Comparison of ENCODE assay signal across 13 mouse cellular contexts in the genomic region with DNA sequence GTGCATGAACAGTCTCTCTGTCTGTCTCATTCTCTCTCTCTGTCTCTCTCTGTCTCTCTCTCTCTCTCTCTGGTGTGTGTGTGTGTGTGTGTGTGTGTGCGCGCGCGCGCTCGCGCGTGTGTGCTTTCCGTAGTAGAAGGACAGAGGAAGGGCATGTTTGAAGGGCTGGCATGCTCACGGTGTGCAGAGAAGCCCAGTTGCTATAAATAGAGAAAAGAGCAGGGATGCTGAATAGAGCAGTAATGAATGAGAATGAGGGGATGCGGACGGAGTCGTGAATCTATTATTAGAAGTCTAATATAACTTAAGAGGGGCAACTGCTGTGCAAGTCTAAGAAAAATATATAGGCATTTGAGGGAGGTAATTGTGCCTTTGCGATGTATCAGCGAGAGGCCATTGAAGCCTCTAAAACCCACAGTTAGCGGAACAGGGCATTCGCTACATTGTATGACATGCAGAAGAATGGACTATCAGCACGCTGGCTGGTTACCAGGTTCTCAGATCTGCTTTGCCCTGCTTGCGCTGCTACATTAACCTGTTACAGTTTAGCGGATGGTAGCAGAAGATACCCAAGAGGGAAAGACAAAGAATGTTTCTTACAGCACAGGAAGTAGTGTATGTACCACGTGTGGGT. TPM values are rescaled to one million over a fixed set of nuclear protein-coding genes. Genes with fewer than 3 reads are reported as not detected.
DNase-seq lines count a peak whose midpoint lies in the region; ATAC-seq and TF ChIP-seq lines count a peak whose summit lies in the region.
"Had no signal": no experiment of that assay in that cellular context is flagged by ENCODE, and none has a peak within 500 bp of the region (broad histone marks: within the 10 kb centered on the region; RNA-seq: fewer than 3 reads in every experiment).

No protein-coding gene starts in this region.

- peak in 1 of 2 experiments; percentile 23 for DNase-seq in cerebellum, adult 2 months
- no peak for DNase-seq in cerebellum, postnatal 36 days
- DNase-seq in heart, postnatal 4 days, result no peak
- peak; percentile 82 for DNase-seq in heart, postnatal 0 days (ENCODE audit: low spot score)
- DNase-seq in lung, adult 2 months, result no peak
- no peak for DNase-seq in liver, embryonic 11.5 days (ENCODE audit: low spot score)
- DNase-seq: adrenal gland, postnatal 36 days; kidney, adult 9 months; lung, postnatal 10 days; retina, postnatal 1 day had no signal

- TF ChIP-seq POLR2A in cerebellum, adult 2 months (IDR thresholded peaks at IDR 0.05; ENCODE audit: borderline replicate concordance, insufficient read depth, low read length), result no peak
- TF ChIP-seq POLR2A in lung, adult 2 months (IDR thresholded peaks at IDR 0.05; ENCODE audit: borderline replicate concordance, extremely low read depth, low read depth, low read length), result no peak

- no peaks in the 10 kb centered on the region for H3K27me3 ChIP-seq in cerebellum, adult 2 months (ENCODE audit: control insufficient read depth, insufficient read depth, low read length)
- H3K27me3 ChIP-seq in heart, embryonic 14.5 days (ENCODE audit: control insufficient read depth, insufficient read depth, low read length), result no peaks in the 10 kb centered on the region
- no peaks in the 10 kb centered on the region for H3K27me3 ChIP-seq in heart, postnatal 0 days (ENCODE audit: control insufficient read depth, insufficient read depth, low read length)
- H3K27me3 ChIP-seq in neural tube, embryonic 14.5 days (ENCODE audit: control insufficient read depth, insufficient read depth, low read length), result no peaks in the 10 kb centered on the region
- H3K27me3 ChIP-seq in liver, embryonic 11.5 days (replicated peaks; ENCODE audit: control insufficient read depth, insufficient read depth, low read length), result no peaks in the 10 kb centered on the region
- H3K27me3 ChIP-seq: embryonic facial prominence, embryonic 15.5 days had no signal

- H3K4me1 ChIP-seq in cerebellum, adult 2 months (ENCODE audit: control insufficient read depth, insufficient read depth, low read length), result peaks cover 7% of the 10 kb centered on the region; the same call in 1 of the 2 replicates
- peaks cover 14 to 26% of the 10 kb centered on the region in 2 experiments for H3K4me1 ChIP-seq in heart, embryonic 14.5 days (ENCODE audit: control insufficient read depth in 2 of 2, insufficient read depth in 2 of 2, low read length in 2 of 2)
- peaks cover 18% of the 10 kb centered on the region for H3K4me1 ChIP-seq in heart, postnatal 0 days (ENCODE audit: control insufficient read depth, insufficient read depth)
- H3K4me1 ChIP-seq in neural tube, embryonic 14.5 days (ENCODE audit: control insufficient read depth, insufficient read depth, low read length), result peaks cover 11% of the 10 kb centered on the region
- H3K4me1 ChIP-seq in lung, adult 2 months (ENCODE audit: control insufficient read depth, insufficient read depth, low read length), result no peaks in the 10 kb centered on the region
- H3K4me1 ChIP-seq in liver, embryonic 11.5 days (replicated peaks; ENCODE audit: control insufficient read depth, insufficient read depth, low read length), result no peaks in the 10 kb centered on the region; the same call in 1 of the 2 replicates

- H3K27ac ChIP-seq in cerebellum, adult 2 months (ENCODE audit: insufficient read depth, low read length), result no peak overlapping the region
- peak overlapping the region; percentile 93 for H3K27ac ChIP-seq in heart, embryonic 14.5 days (replicated peaks in 1 of 2; ENCODE audit: control insufficient read depth in 1 of 2, insufficient read depth in 1 of 2, low read depth in 2 of 2, low read length in 2 of 2)
- peak overlapping the region; percentile 78 for H3K27ac ChIP-seq in heart, postnatal 0 days (ENCODE audit: low read depth)
- peak overlapping the region; percentile 36; the same call in 1 of the 2 replicates for H3K27ac ChIP-seq in neural tube, embryonic 14.5 days (ENCODE audit: low read depth, low read length)
- no peak overlapping the region for H3K27ac ChIP-seq in liver, embryonic 11.5 days (ENCODE audit: low read depth, low read length)
- H3K27ac ChIP-seq: embryonic facial prominence, embryonic 15.5 days had no signal

- ATAC-seq in heart, embryonic 14.5 days (ENCODE audit: insufficient number of reproducible peaks, insufficient read depth, low FRiP score, low read depth), result peak; percentile 79
- ATAC-seq in heart, postnatal 0 days (ENCODE audit: insufficient read depth, low read depth), result peak; percentile 87
- peak; percentile 50; the same call in 1 of the 2 replicates for ATAC-seq in neural tube, embryonic 14.5 days (ENCODE audit: low read depth)
- no peak for ATAC-seq in liver, embryonic 11.5 days (replicated peaks; ENCODE audit: low FRiP score)

- H3K36me3 ChIP-seq in heart, embryonic 14.5 days (ENCODE audit: control insufficient read depth, insufficient read depth, low read length), result no peaks in the 10 kb centered on the region
- H3K36me3 ChIP-seq in heart, postnatal 0 days (replicated peaks; ENCODE audit: control insufficient read depth, insufficient read depth, low read length), result no peaks in the 10 kb centered on the region
- H3K36me3 ChIP-seq in neural tube, embryonic 14.5 days (ENCODE audit: control insufficient read depth, insufficient read depth, low read length), result no peaks in the 10 kb centered on the region
- H3K36me3 ChIP-seq in liver, embryonic 11.5 days (ENCODE audit: control insufficient read depth, insufficient read depth, low read length), result no peaks in the 10 kb centered on the region
- H3K36me3 ChIP-seq: embryonic facial prominence, embryonic 15.5 days had no signal

- no peaks in the 10 kb centered on the region for H3K9me3 ChIP-seq in heart, embryonic 14.5 days (ENCODE audit: control insufficient read depth, low read length)
- H3K9me3 ChIP-seq in heart, postnatal 0 days (replicated peaks; ENCODE audit: control insufficient read depth, low read length), result no peaks in the 10 kb centered on the region
- H3K9me3 ChIP-seq in neural tube, embryonic 14.5 days (ENCODE audit: control insufficient read depth, low read length), result no peaks in the 10 kb centered on the region
- no peaks in the 10 kb centered on the region for H3K9me3 ChIP-seq in liver, embryonic 11.5 days (ENCODE audit: control insufficient read depth, low read length)
- H3K9me3 ChIP-seq: embryonic facial prominence, embryonic 15.5 days had no signal

- TF ChIP-seq EP300 in heart, postnatal 0 days (IDR thresholded peaks at IDR 0.05; ENCODE audit: low read depth), result no peak

- peak overlapping the region; percentile 35 for H3K4me3 ChIP-seq in cerebellum, adult 2 months (replicated peaks; ENCODE audit: insufficient read depth, low read depth, low read length)
- H3K4me3 ChIP-seq in heart, embryonic 14.5 days (ENCODE audit: control insufficient read depth in 1 of 2, insufficient read depth in 1 of 2, low read depth in 1 of 2, low read length in 2 of 2), result peak overlapping the region in 1 of 2 experiments; percentile 4; a peak in 1 of 4 replicates
- peak overlapping the region; percentile 14; the same call in 1 of the 2 replicates for H3K4me3 ChIP-seq in heart, postnatal 0 days (ENCODE audit: low read depth, low read length)
- H3K4me3 ChIP-seq in neural tube, embryonic 14.5 days (ENCODE audit: low read depth, low read length), result no peak overlapping the region
- H3K4me3 ChIP-seq in lung, adult 2 months (replicated peaks; ENCODE audit: extremely low read depth, low read depth, low read length), result no peak overlapping the region
- no peak overlapping the region for H3K4me3 ChIP-seq in liver, embryonic 11.5 days (ENCODE audit: low read depth, low read length)
- H3K4me3 ChIP-seq: embryonic facial prominence, embryonic 15.5 days had no signal

- WGBS in cerebellum, adult 2 months, result 39% methylated on average over 21 of the region's 21 CpGs
- 34% methylated on average over 21 of the region's 21 CpGs for WGBS in heart, embryonic 14.5 days
- 42% methylated on average over 21 of the region's 21 CpGs for WGBS in heart, postnatal 0 days
- 52% methylated on average over 21 of the region's 21 CpGs for WGBS in neural tube, embryonic 14.5 days
- 76% methylated on average over 21 of the region's 21 CpGs for WGBS in lung, adult 2 months
- 87% methylated on average over 21 of the region's 21 CpGs for WGBS in liver, embryonic 11.5 days

- H3K4me2 ChIP-seq in heart, embryonic 14.5 days (ENCODE audit: low read length), result peak overlapping the region; percentile 57
- H3K4me2 ChIP-seq in heart, postnatal 0 days (ENCODE audit: low read depth, low read length), result peak overlapping the region; percentile 51
- peak overlapping the region; percentile 16; the same call in 1 of the 2 replicates for H3K4me2 ChIP-seq in neural tube, embryonic 14.5 days (ENCODE audit: low read depth, low read length)
- no peak overlapping the region for H3K4me2 ChIP-seq in liver, embryonic 11.5 days
- H3K4me2 ChIP-seq: embryonic facial prominence, embryonic 15.5 days had no signal

- peak overlapping the region; percentile 47; the same call in 1 of the 2 replicates for H3K9ac ChIP-seq in heart, embryonic 14.5 days (ENCODE audit: low read length)
- H3K9ac ChIP-seq in heart, postnatal 0 days (replicated peaks; ENCODE audit: low read depth, low read length), result no peak overlapping the region
- no peak overlapping the region for H3K9ac ChIP-seq in neural tube, embryonic 14.5 days (replicated peaks; ENCODE audit: low read depth, low read length)
- H3K9ac ChIP-seq in liver, embryonic 11.5 days (ENCODE audit: low read depth, low read length), result no peak overlapping the region
- H3K9ac ChIP-seq: embryonic facial prominence, embryonic 15.5 days had no signal

- TF ChIP-seq CTCF in cerebellum, adult 2 months (IDR thresholded peaks at IDR 0.05; ENCODE audit: borderline replicate concordance, insufficient read depth, low read depth, low read length), result no peak
- no peak for TF ChIP-seq CTCF in heart, postnatal 0 days (IDR thresholded peaks at IDR 0.05; ENCODE audit: low read depth)
- no peak for TF ChIP-seq CTCF in lung, adult 2 months (IDR thresholded peaks at IDR 0.05; ENCODE audit: insufficient read depth, low read length)

RNA-seq across cellular contexts. Expression of gene Wdr19, which starts 18.2 kb away (rescaled TPM):
- polyA plus RNA-seq in cerebellum, adult 2 months (2012; rRNA removed), result 14.3 and 15.4 TPM in 2 replicates
- 8.2 and 9.9 TPM in 2 replicates for polyA plus RNA-seq in heart, embryonic 14.5 days (2014; fragmentation: Nextera tagmentation; extraction: Ambion mirVana)
- 1 to 10 TPM; 3.4 to 4.8 TPM for total RNA-seq in heart, postnatal 4 days (2021)
- total RNA-seq in heart, postnatal 0 days (2014; rRNA removed; ENCODE audit: low replicate concordance), result 1.9 and 3.9 TPM in 2 replicates
- 2.0 and 2.3 TPM in 2 replicates for polyA plus RNA-seq in heart, postnatal 0 days (2015; fragmentation: Nextera tagmentation; extraction: Ambion mirVana)
- 15.4 and 15.6 TPM in 2 replicates for polyA plus RNA-seq in neural tube, embryonic 14.5 days (2014; fragmentation: Nextera tagmentation; extraction: Ambion mirVana)
- polyA plus RNA-seq in lung, adult 2 months (2012; rRNA removed), result 5.0 and 6.4 TPM in 2 replicates
- 4.9 and 5.8 TPM in 2 replicates for polyA plus RNA-seq in liver, embryonic 11.5 days (2014; fragmentation: Nextera tagmentation; extraction: Ambion mirVana)

Comparison
In these comparisons a context has a peak if more than half of its experiments do, and no peak if none do; other contexts are left out.
1. H3K27ac ChIP-seq: peak in heart, embryonic 14.5 days (2 of 2), heart, postnatal 0 days (single experiment) and neural tube, embryonic 14.5 days (single experiment); none in cerebellum, adult 2 months (single experiment) and liver, embryonic 11.5 days (single experiment).
2. H3K4me3 ChIP-seq: peak in cerebellum, adult 2 months (single experiment) and heart, postnatal 0 days (single experiment); none in neural tube, embryonic 14.5 days (single experiment), lung, adult 2 months (single experiment) and liver, embryonic 11.5 days (single experiment).